Mouse (Mus musculus) myocyte (in vitro differentiated cells): ENCODE data around the gene Fkbp1a.

Source experiments
- CEBPB ChIP-seq: IDR thresholded peaks from 2 replicates; pipeline ENCODE4 v1.6.1; 2011; ENCODE audit warnings: mild to moderate bottlenecking, moderate library complexity; ENCODE audit not compliant: poor library complexity, insufficient read depth, severe bottlenecking
- E2F4 ChIP-seq: IDR thresholded peaks from one replicate; pipeline ENCODE4 v1.6.1; 2011; ENCODE audit warnings: mild to moderate bottlenecking, control low read depth, moderate library complexity; ENCODE audit not compliant: insufficient read depth
- MAX ChIP-seq: IDR thresholded peaks from one replicate; pipeline ENCODE4 v1.6.1; 2011; ENCODE audit warnings: low read depth, mild to moderate bottlenecking, control low read depth
- MYOD1 ChIP-seq, 3 experiments: IDR thresholded peaks; one replicate each; pipeline ENCODE4 v1.6.1; 2011; ENCODE audit warnings: control low read depth in 2 of 3, low read depth in 2 of 3, mild to moderate bottlenecking in 2 of 3, moderate library complexity in 1 of 3; ENCODE audit not compliant: insufficient read length in 2 of 3, control insufficient read depth in 1 of 3
- MYOG ChIP-seq, 3 experiments: IDR thresholded peaks; one replicate each; pipeline ENCODE4 v1.6.1; 2011; ENCODE audit warnings: control low read depth in 2 of 3, low read depth in 2 of 3, mild to moderate bottlenecking in 2 of 3; ENCODE audit not compliant: insufficient read length in 2 of 3, control insufficient read depth in 1 of 3, insufficient read depth in 1 of 3
- POLR2A ChIP-seq: IDR thresholded peaks from one replicate; pipeline ENCODE4 v1.6.1; 2011; ENCODE audit warnings: low read depth, mild to moderate bottlenecking, control low read depth, moderate library complexity; ENCODE audit not compliant: insufficient read length
- POLR2AphosphoS2 ChIP-seq: IDR thresholded peaks from one replicate; pipeline ENCODE4 v1.6.1; 2011; ENCODE audit warnings: low read depth, control low read depth; ENCODE audit not compliant: insufficient read length
- TCF12 ChIP-seq: IDR thresholded peaks from one replicate; pipeline ENCODE4 v1.6.1; 2011; ENCODE audit warnings: mild to moderate bottlenecking, control low read depth; ENCODE audit not compliant: poor library complexity, insufficient read depth, severe bottlenecking
- TCF3 ChIP-seq: IDR thresholded peaks from one replicate; pipeline ENCODE4 v1.6.1; 2011; ENCODE audit warnings: low read depth, control low read depth; ENCODE audit not compliant: insufficient read length

- TF ChIP-seq E2F4: no peak
- no peak for TF ChIP-seq POLR2A
- TF ChIP-seq CEBPB: no peak
- TF ChIP-seq MAX: no peak
- TF ChIP-seq POLR2AphosphoS2: no peak
- TF ChIP-seq MYOD1 (IDR thresholded peaks at IDR 0.05; ENCODE audit: control insufficient read depth in 1 of 3, insufficient read length in 2 of 3, low read depth in 2 of 3): no peak
- TF ChIP-seq MYOG (IDR thresholded peaks at IDR 0.05; ENCODE audit: control insufficient read depth in 1 of 3, insufficient read depth in 1 of 3, insufficient read length in 2 of 3, low read depth in 2 of 3): no peak
- no peak for TF ChIP-seq TCF12
- no peak for TF ChIP-seq TCF3
Observed at GRCm38 (mm10) chr2:151573667-151574066, 31.4 kb downstream of the Fkbp1a start.
